Mouse (Mus musculus) heart, embryonic 13.5 days (tissue): ENCODE results near the gene Slc26a11. TPM values are rescaled to one million over a fixed set of nuclear protein-coding genes. Genes with fewer than 3 reads are reported as not detected.

Experiments
- ATAC-seq: fragments of 200-750 bp; cut with Nextera tagmentation; 2 replicates; pipeline ENCODE4 v1.8.0; 2017; ENCODE audit warnings: moderate TSS enrichment; ENCODE audit not compliant: insufficient number of reproducible peaks, low FRiP score, low TSS enrichment; ENCODE audit errors: extremely low read depth
- H3K27ac ChIP-seq: fragments of 300-500 bp; sonication (generic); replicated peaks from 2 replicates; pipeline ENCODE4 v1.5.1; 2015; ENCODE audit warnings: moderate library complexity, mild to moderate bottlenecking, inconsistent platforms
- H3K27me3 ChIP-seq: fragments of 300-500 bp; sonication (generic); replicated peaks from 2 replicates; pipeline ENCODE4 v1.6.1; 2015; ENCODE audit warnings: mild to moderate bottlenecking, inconsistent platforms
- H3K36me3 ChIP-seq: fragments of 300-500 bp; sonication (generic); 2 replicates; pipeline ENCODE4 v1.6.1; 2015; ENCODE audit warnings: mild to moderate bottlenecking, inconsistent platforms
- H3K4me1 ChIP-seq: fragments of 300-500 bp; sonication (generic); 2 replicates; pipeline ENCODE4 v1.6.1; 2015; ENCODE audit warnings: inconsistent platforms
- H3K4me2 ChIP-seq: fragments of 300-500 bp; sonication (generic); 2 replicates; pipeline ENCODE4 v1.6.1; 2015; ENCODE audit warnings: inconsistent platforms, mild to moderate bottlenecking, moderate library complexity
- H3K4me3 ChIP-seq: fragments of 300-500 bp; sonication (generic); 2 replicates; pipeline ENCODE4 v1.5.1; 2015; ENCODE audit warnings: moderate library complexity, mild to moderate bottlenecking, inconsistent platforms
- H3K9ac ChIP-seq: fragments of 300-500 bp; sonication (generic); 2 replicates; pipeline ENCODE4 v1.6.1; 2015; ENCODE audit warnings: inconsistent platforms, mild to moderate bottlenecking, moderate library complexity
- H3K9me3 ChIP-seq: fragments of 300-500 bp; sonication (generic); 2 replicates; pipeline ENCODE4 v1.6.1; 2016; ENCODE audit warnings: inconsistent platforms
- whole genome bisulfite sequencing: fragments of 180-500 bp; shearing (Covaris S2); methylation state at CpG from one replicate; pipeline ENCODE4 v1.1.7; 2015; ENCODE audit warnings: mixed read lengths; 5-methylcytosine and 5-hydroxymethylcytosine counted together
- polyA plus RNA-seq: library from polyadenylated mRNA; unstranded; fragments of >200 nt; fragmentation: Nextera tagmentation; extraction: Ambion mirVana; gene quantifications from 2 replicates; pipeline ENCODE4 v1.2.1, GENCODE M21; 2015

The Slc26a11 gene
- 9.3 and 10.4 TPM in 2 replicates for polyA plus RNA-seq

GRCm38 (mm10) chr11:119355443-119356385 is at the start of gene Slc26a11, which contains the start of gene Sgsh:
Gene Slc26a11 (plus strand): TSS chr11:119355557.
Gene Sgsh (minus strand): TSS chr11:119355536.
- H3K9me3 ChIP-seq, result no peaks in the 10 kb centered on the region
- 2% methylated on average over 39 of the region's 40 CpGs for WGBS
- H3K27ac ChIP-seq, result peak within 1 kb of the TSS; percentile 92
- peak within 1 kb of the TSS; percentile 95 for H3K4me2 ChIP-seq
- peak; percentile 91 for ATAC-seq
- peaks cover 24% of the 10 kb centered on the region for H3K4me1 ChIP-seq
- peak within 1 kb of the TSS; percentile 88 for H3K9ac ChIP-seq
- H3K4me3 ChIP-seq, result peak within 1 kb of the TSS; percentile 87
- H3K36me3 ChIP-seq, result peaks cover 30% of the 10 kb centered on the region
- H3K27me3 ChIP-seq, result 0 out of 2 replicates have a peak, but pooled peaks cover 3% of the 10 kb centered on the region

- Histone ChIP-seq H3K4me3 (no peak overlapping the region), H3K4me1 (peaks cover 28% of the 10 kb centered on the region), H3K4me2 (peak overlapping the region; percentile 33), H3K27ac (peak overlapping the region; percentile 88), H3K9ac (peak overlapping the region; percentile 40; the same call in 1 of the 2 replicates), H3K9me3 (no peaks in the 10 kb centered on the region), H3K27me3 (peaks cover 49% of the 10 kb centered on the region), H3K36me3 (no peaks in the 10 kb centered on the region)
- ATAC-seq, result no peak; the same call in 1 of the 2 replicates
- 41% methylated on average over 13 of the region's 13 CpGs for WGBS
Observed at GRCm38 (mm10) chr11:119306762-119307657, 48.3 kb upstream of the Slc26a11 start.

- H3K36me3 ChIP-seq, result no peaks in the 10 kb centered on the region
- 41% methylated on average over 1 of the region's 1 CpGs for WGBS
- H3K4me2 ChIP-seq, result peak within 1 kb of the TSS; percentile 33
- no peaks in the 10 kb centered on the region for H3K9me3 ChIP-seq
- H3K9ac ChIP-seq, result peak within 1 kb of the TSS; percentile 50
- peaks cover 28% of the 10 kb centered on the region for H3K4me1 ChIP-seq
- peaks cover 46% of the 10 kb centered on the region for H3K27me3 ChIP-seq
- peak within 1 kb of the TSS; percentile 88 for H3K27ac ChIP-seq
- no peak within 1 kb of the TSS for H3K4me3 ChIP-seq
- ATAC-seq, result no peak
Observed at GRCm38 (mm10) chr11:119307658-119307867, 47.8 kb upstream of the Slc26a11 start, which contains the start of gene Card14. Gene Card14 (plus strand): TSS chr11:119307768.

GRCm38 (mm10) chr11:119307916-119308315 is 47.4 kb upstream of the Slc26a11 start:
- H3K4me1 ChIP-seq, result peaks cover 28% of the 10 kb centered on the region
- peak overlapping the region; percentile 50 for H3K9ac ChIP-seq
- H3K36me3 ChIP-seq, result no peaks in the 10 kb centered on the region
- peak overlapping the region; percentile 88 for H3K27ac ChIP-seq
- ATAC-seq, result no peak
- 24% methylated on average over 11 of the region's 11 CpGs for WGBS
- no peak overlapping the region; the same call in 1 of the 2 replicates for H3K4me2 ChIP-seq
- peaks cover 42% of the 10 kb centered on the region for H3K27me3 ChIP-seq
- no peaks in the 10 kb centered on the region for H3K9me3 ChIP-seq
- H3K4me3 ChIP-seq, result no peak overlapping the region

GRCm38 (mm10) chr11:119310621-119311020 is 44.7 kb upstream of the Slc26a11 start:
- Histone ChIP-seq H3K4me1 (peaks cover 25% of the 10 kb centered on the region), H3K36me3 (no peaks in the 10 kb centered on the region), H3K27me3 (peaks cover 24% of the 10 kb centered on the region; the same call in 1 of the 2 replicates), H3K9me3 (no peaks in the 10 kb centered on the region), H3K27ac (no peak overlapping the region), H3K9ac (no peak overlapping the region), H3K4me3 (no peak overlapping the region), H3K4me2 (no peak overlapping the region)
- 18% methylated on average over 10 of the region's 10 CpGs for WGBS
- no peak for ATAC-seq

- no peak overlapping the region for H3K4me3 ChIP-seq
- H3K27me3 ChIP-seq, result peaks cover 24% of the 10 kb centered on the region; the same call in 1 of the 2 replicates
- no peaks in the 10 kb centered on the region for H3K36me3 ChIP-seq
- no peaks in the 10 kb centered on the region for H3K4me1 ChIP-seq
- no peaks in the 10 kb centered on the region for H3K9me3 ChIP-seq
- H3K4me2 ChIP-seq, result no peak overlapping the region
- no peak overlapping the region for H3K9ac ChIP-seq
- ATAC-seq, result no peak
- 74% methylated on average over 17 of the region's 17 CpGs for WGBS
- no peak overlapping the region for H3K27ac ChIP-seq
Observed at GRCm38 (mm10) chr11:119314252-119314936, 41.0 kb upstream of the Slc26a11 start.

GRCm38 (mm10) chr11:119316720-119317119 is 38.6 kb upstream of the Slc26a11 start:
- WGBS, result 78% methylated on average over 4 of the region's 4 CpGs
- no peak overlapping the region for H3K9ac ChIP-seq
- H3K4me1 ChIP-seq, result no peaks in the 10 kb centered on the region
- no peak overlapping the region for H3K4me2 ChIP-seq
- peaks cover 9% of the 10 kb centered on the region; the same call in 1 of the 2 replicates for H3K27me3 ChIP-seq
- H3K9me3 ChIP-seq, result no peaks in the 10 kb centered on the region
- no peak overlapping the region for H3K27ac ChIP-seq
- no peaks in the 10 kb centered on the region for H3K36me3 ChIP-seq
- no peak for ATAC-seq
- H3K4me3 ChIP-seq, result no peak overlapping the region

GRCm38 (mm10) chr11:119322521-119322920 is 32.8 kb upstream of the Slc26a11 start:
- no peak for ATAC-seq
- WGBS, result 70% methylated on average over 13 of the region's 13 CpGs
- no peak overlapping the region for H3K9ac ChIP-seq

GRCm38 (mm10) chr11:119325068-119325467 is 30.3 kb upstream of the Slc26a11 start:
- peaks cover 14% of the 10 kb centered on the region for H3K27me3 ChIP-seq
- no peaks in the 10 kb centered on the region for H3K36me3 ChIP-seq
- WGBS, result 71% methylated on average over 1 of the region's 1 CpGs
- H3K4me3 ChIP-seq, result no peak overlapping the region
- ATAC-seq, result no peak
- H3K27ac ChIP-seq, result no peak overlapping the region
- H3K9me3 ChIP-seq, result peaks cover 5% of the 10 kb centered on the region; the same call in 1 of the 2 replicates
- no peak overlapping the region for H3K4me2 ChIP-seq
- no peak overlapping the region for H3K9ac ChIP-seq
- H3K4me1 ChIP-seq, result no peaks in the 10 kb centered on the region

More at GRCm38 (mm10) chr11:119322521-119322920, 32.8 kb upstream of the Slc26a11 start:
- no peak overlapping the region for H3K27ac ChIP-seq
- H3K27me3 ChIP-seq, result peaks cover 12% of the 10 kb centered on the region
- no peak overlapping the region for H3K4me3 ChIP-seq
- H3K36me3 ChIP-seq, result no peaks in the 10 kb centered on the region
- H3K9me3 ChIP-seq, result peaks cover 5% of the 10 kb centered on the region; the same call in 1 of the 2 replicates
- H3K4me2 ChIP-seq, result no peak overlapping the region
- no peaks in the 10 kb centered on the region for H3K4me1 ChIP-seq

- Histone ChIP-seq H3K9me3 (no peaks in the 10 kb centered on the region), H3K27me3 (peaks cover 36% of the 10 kb centered on the region), H3K9ac (no peak overlapping the region), H3K4me3 (no peak overlapping the region), H3K4me2 (no peak overlapping the region), H3K27ac (no peak overlapping the region), H3K36me3 (no peaks in the 10 kb centered on the region), H3K4me1 (no peaks in the 10 kb centered on the region)
- 62% methylated on average over 4 of the region's 4 CpGs for whole genome bisulfite sequencing
- no peak for ATAC-seq
Observed at GRCm38 (mm10) chr11:119330592-119330991, 24.8 kb upstream of the Slc26a11 start.
